Mouse (Mus musculus) left cerebral cortex, postnatal 10 days (tissue): ENCODE results near the gene Prdx6. TPM values are rescaled to one million over a fixed set of nuclear protein-coding genes. Genes with fewer than 3 reads are reported as not detected.

Source experiments
- DNase-seq, 2 experiments: peaks; one replicate each; pipeline ENCODE4 v3.0.0; 2021 to 2022; ENCODE audit warnings: low spot score in 2 of 2, mixed read lengths in 1 of 2; ENCODE audit errors: extremely low spot score in 1 of 2
- intact Hi-C: fragments of 180-260 bp; cut with DNase I; formaldehyde crosslinking; loops from one replicate; pipeline ENCODE4 v1.15.1; 2025
- total RNA-seq, 2 experiments: library from RNA; stranded (reverse); gene quantifications; 2 replicates each; pipeline ENCODE4 v1.2.3; 2021

Prdx6 gene
- total RNA-seq, 2 experiments from 2014 or later, result 192 to 206 TPM

DNA sequence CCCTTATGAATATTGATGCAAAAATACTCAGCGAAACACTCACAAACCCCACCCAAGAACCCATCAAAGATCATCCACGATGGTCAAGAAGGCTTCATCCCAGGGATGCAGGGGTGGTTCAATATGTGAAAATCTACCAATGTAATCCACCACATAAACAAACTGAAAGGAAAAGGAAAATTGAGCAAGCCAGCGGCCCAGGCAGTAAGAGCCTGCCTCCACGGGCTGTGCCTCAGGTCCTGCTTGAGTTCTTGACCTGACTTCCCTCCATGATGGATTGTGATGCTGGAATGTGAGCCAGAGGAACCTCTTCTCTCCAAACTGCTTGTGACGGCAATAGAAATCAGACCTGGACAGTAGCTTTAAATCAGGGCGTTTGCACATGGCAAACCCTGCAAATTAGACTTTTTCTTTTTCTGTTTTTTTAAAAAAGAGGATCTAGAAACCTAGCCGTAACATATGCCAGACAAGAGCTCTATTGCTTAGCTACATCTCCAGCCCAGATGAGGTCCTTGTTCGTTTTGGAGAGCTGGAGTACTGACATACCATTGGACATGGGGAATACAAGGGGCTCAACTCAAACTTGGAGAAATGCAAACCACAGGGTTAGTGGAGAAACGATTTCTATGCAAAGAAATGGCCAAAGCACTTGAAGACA, 60.6 kb downstream of the Prdx6 start:
- DNase-seq, result no peak
- intact Hi-C loops, result no loop called here

Other genes with a start within 250 kb of the Prdx6 start
- 10 to 100 TPM; 18.4 to 29.5 TPM for gene Zbtb37, start 216.4 kb downstream of the Prdx6 start, total RNA-seq
- gene Dars2, start 180.6 kb downstream of the Prdx6 start, total RNA-seq, result 10 to 100 TPM; 23.3 to 27.8 TPM
- gene Cenpl, start 180.5 kb downstream of the Prdx6 start, total RNA-seq, result 1 to 10 TPM; 2.1 to 2.3 TPM
- 10 to 100 TPM; 19.5 to 20.1 TPM for gene Klhl20, start 119.7 kb downstream of the Prdx6 start, total RNA-seq
- gene Ankrd45, start 108.5 kb downstream of the Prdx6 start, total RNA-seq, result 10 to 100 TPM; 39.6 to 45.7 TPM
- gene Tex50, start 91.9 kb downstream of the Prdx6 start, total RNA-seq, result not detected
- gene Tnfsf4, start 144.2 kb upstream of the Prdx6 start, total RNA-seq, result not detected
- gene Tnfsf18, start 243.4 kb upstream of the Prdx6 start, total RNA-seq, result not detected